Mouse (Mus musculus): Measurements from ENCODE around the gene Lrfn4.

- no peak for TF ChIP-seq CTCF (IDR thresholded peaks at IDR 0.05; ENCODE audit: low read depth, low read length)
- TF ChIP-seq GATA2 (IDR thresholded peaks at IDR 0.05; ENCODE audit: borderline replicate concordance, low read depth, low read length) = no peak
- no peak for TF ChIP-seq TAL1 (conservative IDR thresholded peaks at IDR 0.05; ENCODE audit: low read depth, low read length)
Observed at GRCm38 (mm10) chr19:4572467-4572866, 43.0 kb downstream of the Lrfn4 start.

All from G1E (cell line).